In genomic region chr10:75649406-75649995, GRCm38 (mm10) we compare ENCODE assay signal across 23 mouse cellular contexts. TPM values are rescaled to one million over a fixed set of nuclear protein-coding genes. Genes with fewer than 3 reads are reported as not detected.
A peak's percentile ranks its signal among the peaks of the same experiment; 100 is the strongest.
DNase-seq lines count a peak whose midpoint lies in the region; ATAC-seq and TF ChIP-seq lines count a peak whose summit lies in the region.
"Had no signal": no experiment of that assay in that cellular context is flagged by ENCODE, and none has a peak within 500 bp of the region (broad histone marks: within the 10 kb centered on the region; RNA-seq: fewer than 3 reads in every experiment).

No protein-coding gene starts in this region.

- intact Hi-C loops in left cerebral cortex, postnatal 4 days (cut with DNase I), result no loop called here

- H3K9ac ChIP-seq in midbrain, embryonic 11.5 days (ENCODE audit: low read length), result no peak overlapping the region
- H3K9ac ChIP-seq in midbrain, postnatal 0 days (replicated peaks; ENCODE audit: low read length, poor library complexity, severe bottlenecking), result no peak overlapping the region
- no peak overlapping the region for H3K9ac ChIP-seq in hindbrain, embryonic 12.5 days
- H3K9ac ChIP-seq: forebrain, embryonic 13.5 days; heart, embryonic 12.5 days; heart, embryonic 15.5 days; hindbrain, embryonic 14.5 days had no signal

- peaks cover 15% of the 10 kb centered on the region for H3K36me3 ChIP-seq in midbrain, embryonic 11.5 days (ENCODE audit: control insufficient read depth, insufficient read depth, low read length)
- peaks cover 75% of the 10 kb centered on the region for H3K36me3 ChIP-seq in midbrain, postnatal 0 days (ENCODE audit: insufficient read depth, low read length)
- H3K36me3 ChIP-seq in hindbrain, embryonic 12.5 days, result peaks cover 91% of the 10 kb centered on the region

- no peak for ATAC-seq in midbrain, embryonic 11.5 days (ENCODE audit: low FRiP score)
- no peak for ATAC-seq in midbrain, postnatal 0 days (ENCODE audit: low FRiP score)
- no peak for ATAC-seq in hindbrain, embryonic 12.5 days (ENCODE audit: low FRiP score)
- ATAC-seq: forebrain, embryonic 13.5 days; forebrain, embryonic 16.5 days; hindbrain, postnatal 0 days; intestine, postnatal 0 days had no signal

- 93% methylated on average over 4 of the region's 4 CpGs for WGBS in midbrain, embryonic 11.5 days
- WGBS in midbrain, postnatal 0 days, result 96% methylated on average over 4 of the region's 4 CpGs
- 94% methylated on average over 4 of the region's 4 CpGs for WGBS in hindbrain, embryonic 12.5 days

- TF ChIP-seq CTCF in midbrain, postnatal 0 days (IDR thresholded peaks at IDR 0.05), result no peak

- DNase-seq in midbrain, embryonic 11.5 days (ENCODE audit: low spot score, missing footprints), result peak; percentile 64
- DNase-seq in midbrain, postnatal 0 days (ENCODE audit: low spot score), result no peak
- peak; percentile 79 for DNase-seq in ES-CJ7 (ENCODE audit: low read depth, low spot score)
- DNase-seq in ZHBTc4 (ENCODE audit: low read depth, low spot score), result peak; percentile 70
- DNase-seq in left cerebral cortex, postnatal 4 days, result no peak
- DNase-seq: adrenal gland, adult 2 months; adrenal gland, postnatal 14 days; cerebellum, adult 8-10 months; cerebellum, postnatal 14 days; gastrocnemius, postnatal 14 days; heart, adult 18-20 months; heart, postnatal 10 days; heart, postnatal 36 days had no signal

- no peak overlapping the region for H3K4me2 ChIP-seq in midbrain, embryonic 11.5 days
- H3K4me2 ChIP-seq in midbrain, postnatal 0 days (ENCODE audit: low read depth, low read length, poor library complexity, severe bottlenecking), result no peak overlapping the region
- no peak overlapping the region for H3K4me2 ChIP-seq in hindbrain, embryonic 12.5 days (replicated peaks)
- H3K4me2 ChIP-seq: forebrain, embryonic 13.5 days; heart, embryonic 12.5 days; heart, embryonic 15.5 days; hindbrain, embryonic 14.5 days had no signal

- no peaks in the 10 kb centered on the region for H3K27me3 ChIP-seq in midbrain, embryonic 11.5 days (ENCODE audit: control insufficient read depth, insufficient read depth, low read length)
- H3K27me3 ChIP-seq in midbrain, postnatal 0 days (ENCODE audit: insufficient read depth, low read length), result no peaks in the 10 kb centered on the region
- no peaks in the 10 kb centered on the region for H3K27me3 ChIP-seq in hindbrain, embryonic 12.5 days
- H3K27me3 ChIP-seq: forebrain, embryonic 13.5 days; heart, embryonic 12.5 days; heart, embryonic 15.5 days had no signal

- H3K4me1 ChIP-seq in midbrain, embryonic 11.5 days (ENCODE audit: control insufficient read depth, insufficient read depth, low read length), result no peaks in the 10 kb centered on the region
- no peaks in the 10 kb centered on the region for H3K4me1 ChIP-seq in midbrain, postnatal 0 days (ENCODE audit: insufficient read depth, low read length)
- peaks cover under 1% of the 10 kb centered on the region for H3K4me1 ChIP-seq in hindbrain, embryonic 12.5 days

- no peaks in the 10 kb centered on the region for H3K9me3 ChIP-seq in midbrain, embryonic 11.5 days (ENCODE audit: control insufficient read depth, low read length)
- no peaks in the 10 kb centered on the region for H3K9me3 ChIP-seq in midbrain, postnatal 0 days (ENCODE audit: low read length)
- H3K9me3 ChIP-seq in hindbrain, embryonic 12.5 days (replicated peaks), result no peaks in the 10 kb centered on the region
- H3K9me3 ChIP-seq: forebrain, embryonic 10.5 days; forebrain, embryonic 13.5 days; heart, embryonic 12.5 days; heart, embryonic 15.5 days; hindbrain, embryonic 10.5 days had no signal

- H3K27ac ChIP-seq in midbrain, embryonic 11.5 days (ENCODE audit: low read depth, low read length), result no peak overlapping the region
- no peak overlapping the region for H3K27ac ChIP-seq in midbrain, postnatal 0 days (ENCODE audit: low read depth, low read length)
- no peak overlapping the region for H3K27ac ChIP-seq in hindbrain, embryonic 12.5 days
- H3K27ac ChIP-seq: forebrain, embryonic 10.5 days; forebrain, embryonic 13.5 days; heart, embryonic 15.5 days; hindbrain, embryonic 10.5 days; hindbrain, embryonic 14.5 days; hindbrain, postnatal 0 days had no signal

- no peak overlapping the region for H3K4me3 ChIP-seq in midbrain, embryonic 11.5 days (ENCODE audit: low read depth, low read length)
- no peak overlapping the region for H3K4me3 ChIP-seq in midbrain, postnatal 0 days (ENCODE audit: low read depth, low read length)
- H3K4me3 ChIP-seq in hindbrain, embryonic 12.5 days, result no peak overlapping the region
- H3K4me3 ChIP-seq: forebrain, embryonic 10.5 days; forebrain, embryonic 13.5 days; heart, embryonic 12.5 days; heart, embryonic 15.5 days; hindbrain, embryonic 10.5 days had no signal

RNA-seq across cellular contexts. Expression of gene Susd2, which starts 5.7 kb away (rescaled TPM):
- 1.2 and 1.6 TPM in 2 replicates for polyA plus RNA-seq in midbrain, embryonic 11.5 days (2014; fragmentation: Nextera tagmentation; extraction: Ambion mirVana)
- total RNA-seq in midbrain, postnatal 0 days (2014; rRNA removed), result 7.8 and 10.7 TPM in 2 replicates
- polyA plus RNA-seq in midbrain, postnatal 0 days (2015; fragmentation: Nextera tagmentation; extraction: Ambion mirVana), result 4.8 and 6.4 TPM in 2 replicates
- 1 to 10 TPM; 1.6 to 2.5 TPM for total RNA-seq in left cerebral cortex, postnatal 4 days (2021)
- polyA plus RNA-seq in hindbrain, embryonic 12.5 days (2016; fragmentation: Nextera tagmentation; extraction: Ambion mirVana), result 2.8 TPM in 2 replicates

Comparison
In these comparisons a context has a peak if more than half of its experiments do, and no peak if none do; other contexts are left out.
1. DNase-seq: peak in midbrain, embryonic 11.5 days (single experiment), ES-CJ7 (single experiment) and ZHBTc4 (single experiment); none in midbrain, postnatal 0 days (single experiment) and left cerebral cortex, postnatal 4 days (single experiment).